32 mouse cellular contexts compared by ENCODE assay signal in genomic region chr2:74892881-74893615, GRCm38 (mm10).
DNase-seq lines count a peak whose midpoint lies in the region; ATAC-seq and TF ChIP-seq lines count a peak whose summit lies in the region.
"Had no signal": no experiment of that assay in that cellular context is flagged by ENCODE, and none has a peak within 500 bp of the region (broad histone marks: within the 10 kb centered on the region; RNA-seq: fewer than 3 reads in every experiment).

No protein-coding gene starts in this region.

- H3K27ac ChIP-seq in embryonic facial prominence, embryonic 15.5 days (replicated peaks) = 0 out of 2 replicates have a peak overlapping the region, but pooled peaks have one; percentile 51
- no peak overlapping the region for H3K27ac ChIP-seq in embryonic facial prominence, embryonic 10.5 days (replicated peaks)
- H3K27ac ChIP-seq in ES-E14 (ENCODE audit: insufficient read depth, low read depth, low read length, poor library complexity, severe bottlenecking) = no peak overlapping the region
- peak overlapping the region; percentile 93 for H3K27ac ChIP-seq in embryonic fibroblast, embryonic 13.5 days (ENCODE audit: insufficient read depth, low read length)
- no peak overlapping the region for H3K27ac ChIP-seq in midbrain, embryonic 11.5 days (ENCODE audit: low read depth, low read length)
- H3K27ac ChIP-seq: forebrain, embryonic 10.5 days; forebrain, embryonic 13.5 days; heart, embryonic 15.5 days; hindbrain, embryonic 10.5 days; hindbrain, embryonic 13.5 days; intestine, embryonic 15.5 days had no signal

- H3K9ac ChIP-seq in embryonic facial prominence, embryonic 15.5 days = no peak overlapping the region
- H3K9ac ChIP-seq in ES-E14 (ENCODE audit: insufficient read depth, low read depth, low read length, poor library complexity, severe bottlenecking) = no peak overlapping the region
- H3K9ac ChIP-seq in midbrain, embryonic 11.5 days (ENCODE audit: low read length) = no peak overlapping the region
- H3K9ac ChIP-seq: embryonic facial prominence, embryonic 13.5 days; forebrain, embryonic 13.5 days; heart, embryonic 12.5 days; heart, embryonic 15.5 days; hindbrain, embryonic 13.5 days; intestine, embryonic 15.5 days had no signal

- TF ChIP-seq POLR2A in embryonic fibroblast, embryonic 13.5 days (IDR thresholded peaks at IDR 0.05; ENCODE audit: low read depth, low read length) = no peak

- H3K27me3 ChIP-seq in embryonic facial prominence, embryonic 15.5 days = no peaks in the 10 kb centered on the region
- no peaks in the 10 kb centered on the region for H3K27me3 ChIP-seq in embryonic facial prominence, embryonic 10.5 days (replicated peaks; ENCODE audit: low read depth, poor library complexity, severe bottlenecking)
- H3K27me3 ChIP-seq in midbrain, embryonic 11.5 days (ENCODE audit: control insufficient read depth, insufficient read depth, low read length) = no peaks in the 10 kb centered on the region
- H3K27me3 ChIP-seq: CH12.LX; embryonic facial prominence, embryonic 13.5 days; forebrain, embryonic 13.5 days; heart, embryonic 12.5 days; heart, embryonic 15.5 days; hindbrain, embryonic 13.5 days; intestine, embryonic 15.5 days; Patski had no signal

- ATAC-seq in embryonic facial prominence, embryonic 15.5 days (ENCODE audit: insufficient number of reproducible peaks, low FRiP score, low TSS enrichment, low read depth) = no peak
- ATAC-seq in midbrain, embryonic 11.5 days (ENCODE audit: low FRiP score) = no peak
- ATAC-seq: activated CD4-positive, CD25-positive, alpha-beta regulatory T cell, adult 4 months; forebrain, embryonic 13.5 days; forebrain, embryonic 16.5 days; hindbrain, embryonic 16.5 days; intestine, embryonic 15.5 days; Patski had no signal

- no peak for DNase-seq in embryonic facial prominence, embryonic 10.5 days (ENCODE audit: low spot score)
- peak; percentile 27 for DNase-seq in ES-E14 (ENCODE audit: low read depth, low spot score)
- DNase-seq in gastrocnemius, postnatal 10 days = no peak
- no peak for DNase-seq in midbrain, embryonic 11.5 days (ENCODE audit: low spot score, missing footprints)
- DNase-seq in kidney, adult 8-10 months = no peak
- DNase-seq: adrenal gland, adult 8-10 months; adrenal gland, postnatal 25 days; B cell, adult 2 months; cerebellum, adult 11-12 months; cerebellum, adult 9-10 months; cerebellum, postnatal 25 days; gastrocnemius, postnatal 14 days; heart, adult 18-20 months; heart, postnatal 10 days; heart, postnatal 36 days; kidney, adult 11 months had no signal

- no peak overlapping the region for H3K4me2 ChIP-seq in embryonic facial prominence, embryonic 15.5 days (replicated peaks)
- no peak overlapping the region for H3K4me2 ChIP-seq in midbrain, embryonic 11.5 days
- H3K4me2 ChIP-seq: embryonic facial prominence, embryonic 13.5 days; forebrain, embryonic 13.5 days; heart, embryonic 12.5 days; heart, embryonic 15.5 days; hindbrain, embryonic 13.5 days; intestine, embryonic 15.5 days had no signal

- H3K4me3 ChIP-seq in embryonic facial prominence, embryonic 15.5 days (replicated peaks) = no peak overlapping the region
- no peak overlapping the region for H3K4me3 ChIP-seq in embryonic facial prominence, embryonic 10.5 days
- H3K4me3 ChIP-seq in ES-E14 (ENCODE audit: insufficient read depth in 1 of 2, low read depth in 1 of 2, low read length in 2 of 2, poor library complexity in 1 of 2, severe bottlenecking in 1 of 2) = no peak overlapping the region
- H3K4me3 ChIP-seq in embryonic fibroblast, embryonic 13.5 days (ENCODE audit: insufficient read depth, low read length) = no peak overlapping the region
- H3K4me3 ChIP-seq in midbrain, embryonic 11.5 days (ENCODE audit: low read depth, low read length) = no peak overlapping the region
- H3K4me3 ChIP-seq: embryonic facial prominence, embryonic 13.5 days; erythroblast, embryonic 14.5 days; forebrain, embryonic 10.5 days; forebrain, embryonic 13.5 days; heart, embryonic 12.5 days; heart, embryonic 15.5 days; hindbrain, embryonic 10.5 days; hindbrain, embryonic 13.5 days; intestine, embryonic 15.5 days had no signal

- WGBS in embryonic facial prominence, embryonic 15.5 days = 68% methylated on average over 7 of the region's 7 CpGs
- WGBS in embryonic facial prominence, embryonic 10.5 days = 73% methylated on average over 7 of the region's 7 CpGs
- 50% methylated on average over 7 of the region's 7 CpGs for whole genome bisulfite sequencing in midbrain, embryonic 11.5 days

- peaks cover 6% of the 10 kb centered on the region; the same call in 1 of the 2 replicates for H3K4me1 ChIP-seq in embryonic facial prominence, embryonic 15.5 days
- peaks cover 4% of the 10 kb centered on the region for H3K4me1 ChIP-seq in embryonic facial prominence, embryonic 10.5 days
- H3K4me1 ChIP-seq in ES-E14 (ENCODE audit: control insufficient read depth in 2 of 2, insufficient read depth in 2 of 2, low read length in 2 of 2, poor library complexity in 1 of 2) = no peaks in the 10 kb centered on the region
- H3K4me1 ChIP-seq in embryonic fibroblast, embryonic 13.5 days (ENCODE audit: control insufficient read depth, insufficient read depth, low read length) = peaks cover 6% of the 10 kb centered on the region
- H3K4me1 ChIP-seq in midbrain, embryonic 11.5 days (ENCODE audit: control insufficient read depth, insufficient read depth, low read length) = no peaks in the 10 kb centered on the region; the same call in 1 of the 2 replicates
- H3K4me1 ChIP-seq: forebrain, embryonic 13.5 days; heart, embryonic 12.5 days; heart, embryonic 15.5 days; hindbrain, embryonic 13.5 days; intestine, embryonic 15.5 days had no signal

- H3K36me3 ChIP-seq in embryonic facial prominence, embryonic 15.5 days = no peaks in the 10 kb centered on the region
- H3K36me3 ChIP-seq in embryonic facial prominence, embryonic 10.5 days (replicated peaks) = no peaks in the 10 kb centered on the region
- no peaks in the 10 kb centered on the region for H3K36me3 ChIP-seq in ES-E14 (ENCODE audit: control insufficient read depth, insufficient read depth, low read length, poor library complexity, severe bottlenecking)
- H3K36me3 ChIP-seq in midbrain, embryonic 11.5 days (ENCODE audit: control insufficient read depth, insufficient read depth, low read length) = no peaks in the 10 kb centered on the region
- H3K36me3 ChIP-seq: embryonic facial prominence, embryonic 13.5 days; forebrain, embryonic 10.5 days; heart, embryonic 12.5 days; heart, embryonic 15.5 days; hindbrain, embryonic 10.5 days; hindbrain, embryonic 13.5 days; intestine, embryonic 15.5 days had no signal

- no peak for TF ChIP-seq CTCF in embryonic fibroblast, embryonic 13.5 days (IDR thresholded peaks at IDR 0.05; ENCODE audit: borderline replicate concordance, insufficient read depth, low read length)

- in situ Hi-C loops in ES-E14 (cut with MboI; ENCODE audit: low sequenced_read_pairs in 2 of 2, unreplicated experiment in 2 of 2) = no loop called here

- no peaks in the 10 kb centered on the region for H3K9me3 ChIP-seq in embryonic facial prominence, embryonic 15.5 days (replicated peaks)
- no peaks in the 10 kb centered on the region for H3K9me3 ChIP-seq in embryonic facial prominence, embryonic 10.5 days
- no peaks in the 10 kb centered on the region for H3K9me3 ChIP-seq in ES-E14 (ENCODE audit: control insufficient read depth, insufficient read depth, low read depth, low read length)
- H3K9me3 ChIP-seq in midbrain, embryonic 11.5 days (ENCODE audit: control insufficient read depth, low read length) = no peaks in the 10 kb centered on the region
- H3K9me3 ChIP-seq: embryonic facial prominence, embryonic 13.5 days; forebrain, embryonic 10.5 days; forebrain, embryonic 13.5 days; heart, embryonic 12.5 days; heart, embryonic 15.5 days; hindbrain, embryonic 10.5 days; hindbrain, embryonic 13.5 days; intestine, embryonic 15.5 days had no signal

TF ChIP-seq in ES-E14, 5 proteins besides CTCF, POLR2A, EP300 and RAD21:
- no peak for TF ChIP-seq CHD2 (IDR thresholded peaks at IDR 0.05; ENCODE audit: low read depth, low read length)
TF ChIP-seq in ES-E14: peak in this region for 0.

Comparison
In these comparisons a context has a peak if more than half of its experiments do, and no peak if none do; other contexts are left out.
1. H3K27ac ChIP-seq: peak in embryonic facial prominence, embryonic 15.5 days (single experiment) and embryonic fibroblast, embryonic 13.5 days (single experiment); none in embryonic facial prominence, embryonic 10.5 days (single experiment), ES-E14 (single experiment) and midbrain, embryonic 11.5 days (single experiment).